16 mouse cellular contexts compared by ENCODE assay signal in genomic region chr6:28862304-28862703, GRCm38 (mm10). TPM values are rescaled to one million over a fixed set of nuclear protein-coding genes. Genes with fewer than 3 reads are reported as not detected.
DNase-seq lines count a peak whose midpoint lies in the region; ATAC-seq lines count a peak whose summit lies in the region.
"Had no signal": no experiment of that assay in that cellular context is flagged by ENCODE, and none has a peak within 500 bp of the region (broad histone marks: within the 10 kb centered on the region; RNA-seq: fewer than 3 reads in every experiment).

No protein-coding gene starts in this region.

- no peaks in the 10 kb centered on the region for H3K9me3 ChIP-seq in hindbrain, embryonic 11.5 days (ENCODE audit: control insufficient read depth, low read length)
- H3K9me3 ChIP-seq in hindbrain, embryonic 14.5 days (ENCODE audit: control insufficient read depth, low read length) = no peaks in the 10 kb centered on the region
- no peaks in the 10 kb centered on the region for H3K9me3 ChIP-seq in liver, embryonic 12.5 days (replicated peaks)
- H3K9me3 ChIP-seq: hindbrain, embryonic 15.5 days; neural tube, embryonic 12.5 days had no signal

- no peak overlapping the region for H3K27ac ChIP-seq in hindbrain, embryonic 11.5 days (ENCODE audit: low read depth, low read length)
- H3K27ac ChIP-seq in hindbrain, embryonic 14.5 days = no peak overlapping the region
- H3K27ac ChIP-seq in liver, embryonic 12.5 days = no peak overlapping the region
- H3K27ac ChIP-seq: hindbrain, embryonic 15.5 days; neural tube, embryonic 12.5 days had no signal

- H3K9ac ChIP-seq in hindbrain, embryonic 11.5 days (ENCODE audit: low read depth, low read length) = no peak overlapping the region
- no peak overlapping the region for H3K9ac ChIP-seq in hindbrain, embryonic 14.5 days
- H3K9ac ChIP-seq in liver, embryonic 12.5 days = no peak overlapping the region
- H3K9ac ChIP-seq: forebrain, postnatal 0 days; hindbrain, embryonic 15.5 days; lung, embryonic 14.5 days; neural tube, embryonic 12.5 days had no signal

- no peak overlapping the region for H3K4me3 ChIP-seq in hindbrain, embryonic 11.5 days (ENCODE audit: low read depth, low read length)
- no peak overlapping the region for H3K4me3 ChIP-seq in hindbrain, embryonic 14.5 days (replicated peaks; ENCODE audit: low read length)
- H3K4me3 ChIP-seq in liver, embryonic 12.5 days = no peak overlapping the region
- H3K4me3 ChIP-seq: hindbrain, embryonic 15.5 days; neural tube, embryonic 12.5 days had no signal

- no peaks in the 10 kb centered on the region for H3K36me3 ChIP-seq in hindbrain, embryonic 11.5 days (ENCODE audit: control insufficient read depth, insufficient read depth, low read length)
- no peaks in the 10 kb centered on the region for H3K36me3 ChIP-seq in hindbrain, embryonic 14.5 days (replicated peaks; ENCODE audit: control insufficient read depth, insufficient read depth)
- H3K36me3 ChIP-seq in liver, embryonic 12.5 days = no peaks in the 10 kb centered on the region
- H3K36me3 ChIP-seq: hindbrain, embryonic 15.5 days; neural tube, embryonic 12.5 days had no signal

- 0 out of 2 replicates have a peak, but pooled peaks have one; percentile 26 for ATAC-seq in hindbrain, embryonic 11.5 days (ENCODE audit: low FRiP score)
- ATAC-seq in hindbrain, embryonic 14.5 days (ENCODE audit: low FRiP score) = no peak
- no peak for ATAC-seq in liver, embryonic 12.5 days
- ATAC-seq: forebrain, postnatal 0 days; midbrain, embryonic 16.5 days had no signal

- DNase-seq in cerebellum, postnatal 10 days = peak; percentile 65 to 71
- DNase-seq in cerebellum, postnatal 4 days (ENCODE audit: low spot score in 2 of 2) = no peak
- no peak for DNase-seq in hindbrain, embryonic 11.5 days (ENCODE audit: low spot score)
- no peak for DNase-seq in hindbrain, embryonic 14.5 days (ENCODE audit: low spot score)
- peak; percentile 68 for DNase-seq in 3T3-L1 (ENCODE audit: low read depth, low spot score)
- peak; percentile 49 for DNase-seq in brain, adult 2 months (ENCODE audit: low read depth, low spot score)
- no peak for DNase-seq in c-Kit-positive CD71-positive TER-119-positive erythroid progenitor cells, embryonic 14.5 days (ENCODE audit: low spot score)
- DNase-seq: cerebellum, adult 9-10 months; forebrain, postnatal 0 days; kidney, adult 18-20 months; lung, embryonic 14.5 days; thymus, adult 18-20 months had no signal

- H3K4me1 ChIP-seq in hindbrain, embryonic 11.5 days (replicated peaks; ENCODE audit: control insufficient read depth, insufficient read depth, low read length) = peaks cover 2% of the 10 kb centered on the region
- H3K4me1 ChIP-seq in hindbrain, embryonic 14.5 days (replicated peaks; ENCODE audit: control insufficient read depth, insufficient read depth, low read length) = peaks cover 19% of the 10 kb centered on the region
- peaks cover 13% of the 10 kb centered on the region for H3K4me1 ChIP-seq in liver, embryonic 12.5 days

- no peaks in the 10 kb centered on the region for H3K27me3 ChIP-seq in hindbrain, embryonic 11.5 days (ENCODE audit: control insufficient read depth, insufficient read depth, low read length)
- no peaks in the 10 kb centered on the region for H3K27me3 ChIP-seq in hindbrain, embryonic 14.5 days (ENCODE audit: control insufficient read depth, insufficient read depth, low read length)
- H3K27me3 ChIP-seq in liver, embryonic 12.5 days (replicated peaks) = no peaks in the 10 kb centered on the region
- H3K27me3 ChIP-seq: hindbrain, embryonic 15.5 days; neural tube, embryonic 12.5 days had no signal

- WGBS in hindbrain, embryonic 11.5 days = 65% methylated on average over 8 of the region's 8 CpGs
- 50% methylated on average over 8 of the region's 8 CpGs for WGBS in hindbrain, embryonic 14.5 days
- WGBS in liver, embryonic 12.5 days (ENCODE audit: insufficient replicate concordance) = 66% methylated on average over 8 of the region's 8 CpGs

- no peak overlapping the region for H3K4me2 ChIP-seq in hindbrain, embryonic 11.5 days (replicated peaks; ENCODE audit: low read depth, low read length)
- no peak overlapping the region for H3K4me2 ChIP-seq in hindbrain, embryonic 14.5 days (replicated peaks)
- H3K4me2 ChIP-seq in liver, embryonic 12.5 days = no peak overlapping the region
- H3K4me2 ChIP-seq: hindbrain, embryonic 15.5 days; lung, embryonic 14.5 days; neural tube, embryonic 12.5 days had no signal

RNA-seq across cellular contexts. Expression of gene Lrrc4, which starts 30.8 kb away (rescaled TPM):
- polyA plus RNA-seq in hindbrain, embryonic 11.5 days (2014; fragmentation: Nextera tagmentation; extraction: Ambion mirVana) = 4.5 and 4.7 TPM in 2 replicates
- polyA plus RNA-seq in hindbrain, embryonic 14.5 days (2014; fragmentation: Nextera tagmentation; extraction: Ambion mirVana) = 9.6 and 10.4 TPM in 2 replicates
- 0.16 and 0.30 TPM in 2 replicates for polyA plus RNA-seq in liver, embryonic 12.5 days (2016; fragmentation: Nextera tagmentation; extraction: Ambion mirVana)

Comparison
In these comparisons a context has a peak if more than half of its experiments do, and no peak if none do; other contexts are left out.
1. DNase-seq: peak in cerebellum, postnatal 10 days (2 of 2), 3T3-L1 (single experiment) and brain, adult 2 months (single experiment); none in cerebellum, postnatal 4 days (0 of 2), hindbrain, embryonic 11.5 days (single experiment), hindbrain, embryonic 14.5 days (single experiment) and c-Kit-positive CD71-positive TER-119-positive erythroid progenitor cells, embryonic 14.5 days (single experiment).